Mouse (Mus musculus): ENCODE data around the gene Zdhhc5.
"Not testable (repeated sequence)": the region's sequence is repeated elsewhere in the genome, so short reads cannot be mapped to it uniquely, and the experiment has no call there.

Gene Zdhhc5

GRCm38 (mm10) chr2:84695007-84695695 lies 19.8 kb downstream of the Zdhhc5 start:
- DNase-seq (ENCODE audit: low read depth, low spot score), result no peak

DNA sequence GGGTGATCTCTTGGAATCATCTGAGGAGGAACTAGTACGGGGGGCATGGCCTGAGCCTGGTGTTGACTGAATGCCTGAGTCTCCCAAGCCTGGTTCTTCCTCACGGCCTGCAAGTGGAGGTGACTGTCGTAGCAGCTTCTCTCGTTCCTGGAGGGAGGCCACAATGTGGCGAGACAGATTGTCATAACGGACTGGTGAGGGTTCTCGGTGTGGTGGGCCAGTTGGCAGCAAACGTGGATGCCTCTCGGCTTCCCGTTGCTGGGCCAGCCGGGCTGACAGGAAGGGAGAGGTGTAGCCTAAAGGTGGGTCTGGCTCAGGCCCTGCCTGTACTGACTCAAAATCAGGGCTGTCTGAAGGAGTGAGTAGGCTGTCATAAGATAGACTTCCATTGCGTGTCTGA lies 24.9 kb downstream of the Zdhhc5 start:
- no peak for DNase-seq (ENCODE audit: low read depth, low spot score)

DNA sequence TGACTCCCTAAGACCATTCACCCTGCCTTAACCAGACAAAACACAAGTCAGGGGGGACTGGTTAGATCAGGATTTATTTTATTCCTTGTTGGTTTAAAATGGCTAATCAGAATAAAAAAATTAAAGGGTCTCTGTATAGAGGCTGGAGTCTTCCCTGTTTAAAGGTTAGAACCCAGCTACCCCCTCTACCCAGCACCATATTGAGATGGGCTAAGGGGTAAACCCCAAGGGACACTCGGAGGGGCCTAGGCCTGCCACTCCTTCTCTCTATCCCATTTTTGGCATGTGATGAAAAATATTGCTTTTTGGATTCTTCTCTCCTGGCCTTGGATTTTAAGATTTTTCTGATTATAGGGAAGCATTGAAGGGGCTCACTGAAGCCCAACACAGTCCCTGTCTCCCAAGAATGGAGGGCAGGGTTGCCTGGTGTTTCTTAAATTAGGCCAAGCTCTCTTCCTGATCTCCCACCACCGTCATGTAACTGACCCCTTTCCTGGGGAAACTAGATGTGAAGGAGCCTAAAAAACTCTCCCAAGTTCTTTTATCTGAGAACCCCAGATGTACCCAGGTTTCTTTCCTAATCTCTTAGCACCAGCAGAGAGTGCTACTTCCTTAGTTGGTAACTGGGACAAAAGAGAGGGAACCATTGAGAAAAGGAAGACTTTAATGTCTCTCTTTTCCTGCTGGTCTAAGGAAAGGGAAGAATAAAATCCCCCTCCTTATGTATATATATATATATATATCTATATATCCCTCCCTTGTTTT lies 26.7 kb downstream of the Zdhhc5 start:
- DNase-seq (ENCODE audit: low read depth, low spot score), result no peak

- DNase-seq (ENCODE audit: low read depth, low spot score), result no peak
Observed at GRCm38 (mm10) chr2:84682605-84683183, 32.3 kb downstream of the Zdhhc5 start.

GRCm38 (mm10) chr2:84679016-84679415 lies 36.0 kb downstream of the Zdhhc5 start, which contains the start of gene Tmx2:
Gene Tmx2 (minus strand): TSS chr2:84679140.
- peak; percentile 28 for DNase-seq (ENCODE audit: low read depth, low spot score)

DNA sequence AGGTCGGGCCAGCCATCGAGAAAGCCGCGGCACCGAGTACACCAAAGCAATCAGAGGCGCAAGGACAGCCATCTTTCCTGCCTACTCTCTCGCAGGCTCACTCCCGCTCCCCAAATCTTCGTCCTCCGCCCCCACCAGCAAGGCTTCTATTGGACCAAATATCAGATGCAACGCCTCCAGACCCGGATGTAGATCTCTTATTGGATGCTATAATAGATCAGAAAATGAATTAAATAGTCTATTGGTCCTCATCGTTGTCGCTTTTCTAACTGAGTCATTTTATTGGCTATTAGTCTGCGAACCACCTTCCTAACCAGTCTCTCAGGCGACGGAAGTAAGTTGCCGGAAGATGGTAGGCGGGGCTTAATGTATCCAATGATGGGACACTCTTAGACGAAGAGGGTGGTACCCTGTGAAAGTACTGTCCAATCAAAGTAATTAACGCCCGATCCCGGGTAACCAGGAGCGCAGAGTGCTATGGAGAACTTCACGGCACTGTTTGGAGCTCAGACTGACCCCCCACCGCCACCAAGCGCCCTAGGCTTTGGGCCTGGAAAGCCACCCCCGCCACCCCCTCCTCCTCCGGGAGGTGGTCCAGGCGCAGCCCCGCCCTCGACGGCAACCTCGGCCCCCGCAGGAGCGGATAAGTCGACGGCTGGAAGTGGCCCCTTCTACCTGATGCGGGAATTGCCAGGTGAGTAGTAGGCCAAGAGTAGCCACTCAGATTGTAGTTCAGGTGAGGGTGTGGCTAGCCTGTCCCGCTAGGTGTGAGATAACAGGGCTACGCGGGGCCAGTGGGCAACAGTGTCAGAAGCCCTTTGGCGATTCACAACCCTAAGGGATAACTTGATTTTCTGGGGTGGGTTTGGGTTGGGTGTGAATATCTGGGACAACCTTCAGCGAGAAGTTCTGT lies 36.8 kb downstream of the Zdhhc5 start, which contains the start of the genes Gm28635 and Med19:
Gene Gm28635, minus strand, starts transcription at position 74 of the 913 bp plus-strand sequence.
Gene Med19, plus strand, starts transcription at position 435 of the 913 bp plus-strand sequence.
- peak; percentile 98 for DNase-seq (ENCODE audit: low read depth, low spot score)

GRCm38 (mm10) chr2:84677270-84677967 lies 37.6 kb downstream of the Zdhhc5 start:
- no peak for DNase-seq (ENCODE audit: low read depth, low spot score)

- not testable (repeated sequence) for DNase-seq (ENCODE audit: low read depth, low spot score)
Observed at GRCm38 (mm10) chr2:84671535-84671934, 43.4 kb downstream of the Zdhhc5 start.

- peak; percentile 96 for DNase-seq (ENCODE audit: low read depth, low spot score)
Observed at GRCm38 (mm10) chr2:84670569-84670933, 44.4 kb downstream of the Zdhhc5 start, which contains the start of gene Selenoh. Gene Selenoh (minus strand): TSS chr2:84670770.

GRCm38 (mm10) chr2:84669828-84670568 lies 45.0 kb downstream of the Zdhhc5 start:
- DNase-seq (ENCODE audit: low read depth, low spot score), result no peak

DNA sequence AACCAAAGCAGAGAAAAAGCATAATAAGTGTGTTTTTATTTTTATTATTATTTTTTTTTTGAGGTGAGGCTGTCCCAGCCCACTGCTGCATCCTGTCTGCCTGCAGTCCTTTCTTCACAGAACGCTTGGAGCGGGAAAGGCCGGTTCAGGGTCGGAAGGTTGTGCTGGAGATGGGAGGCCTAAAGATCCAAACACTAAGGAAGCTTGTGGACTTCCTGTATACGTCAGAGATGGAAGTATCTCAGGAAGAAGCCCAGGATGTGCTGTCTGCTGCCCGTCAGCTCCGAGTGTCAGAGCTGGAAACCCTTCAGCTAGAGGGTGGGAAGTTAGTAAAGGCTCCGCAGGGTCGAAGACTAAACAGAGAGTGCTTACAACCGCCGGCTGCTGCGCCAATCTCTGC lies 48.9 kb downstream of the Zdhhc5 start:
- no peak for DNase-seq (ENCODE audit: low read depth, low spot score)

GRCm38 (mm10) chr2:84662866-84663265 lies 52.1 kb downstream of the Zdhhc5 start:
- DNase-seq (ENCODE audit: low read depth, low spot score), result peak; percentile 79

DNA sequence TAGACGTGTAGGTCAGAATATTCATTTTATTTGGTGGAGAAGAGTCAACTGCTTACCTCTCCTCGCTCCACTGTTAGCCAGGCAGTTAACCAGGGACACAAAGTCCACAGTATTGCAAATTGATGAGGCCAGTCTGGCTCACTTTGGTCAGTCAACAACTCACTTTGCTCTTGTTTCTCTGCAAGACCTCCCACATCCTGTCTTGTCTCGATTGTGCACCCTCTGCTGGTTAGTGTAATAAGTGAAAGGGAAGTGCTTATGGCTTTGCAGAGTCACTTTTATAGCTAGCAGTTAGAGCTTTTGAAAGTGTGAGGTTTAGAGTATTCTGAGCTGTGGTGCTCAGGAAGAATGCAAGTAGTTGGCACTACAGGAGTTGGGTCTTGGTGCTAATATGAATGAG lies 54.7 kb downstream of the Zdhhc5 start:
- peak; percentile 79 for DNase-seq (ENCODE audit: low read depth, low spot score)

GRCm38 (mm10) chr2:84658806-84659205 lies 56.2 kb downstream of the Zdhhc5 start, which contains the start of gene Btbd18:
Gene Btbd18 (plus strand): TSS chr2:84659079.
- DNase-seq (ENCODE audit: low read depth, low spot score), result no peak

DNA sequence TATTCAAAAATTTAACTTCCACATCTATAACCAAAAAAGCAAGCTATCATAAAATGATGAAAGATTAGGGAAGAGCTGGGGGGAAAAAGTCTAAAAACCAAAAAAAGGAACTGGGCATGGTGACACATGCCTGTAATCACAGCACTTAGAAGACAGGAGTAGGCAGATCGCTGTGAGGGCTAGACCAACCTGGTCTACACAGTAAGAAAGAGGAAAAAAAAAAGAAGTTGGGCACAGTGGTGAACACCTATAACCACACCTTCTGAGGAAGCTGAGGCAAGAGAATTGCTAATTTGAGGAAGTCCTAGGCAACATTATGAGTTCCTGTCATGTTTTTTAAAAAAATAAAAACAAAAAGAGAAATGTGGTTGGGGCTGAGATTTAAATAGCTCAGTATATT lies 59.1 kb downstream of the Zdhhc5 start:
- DNase-seq (ENCODE audit: low read depth, low spot score), result peak; percentile 68

DNA sequence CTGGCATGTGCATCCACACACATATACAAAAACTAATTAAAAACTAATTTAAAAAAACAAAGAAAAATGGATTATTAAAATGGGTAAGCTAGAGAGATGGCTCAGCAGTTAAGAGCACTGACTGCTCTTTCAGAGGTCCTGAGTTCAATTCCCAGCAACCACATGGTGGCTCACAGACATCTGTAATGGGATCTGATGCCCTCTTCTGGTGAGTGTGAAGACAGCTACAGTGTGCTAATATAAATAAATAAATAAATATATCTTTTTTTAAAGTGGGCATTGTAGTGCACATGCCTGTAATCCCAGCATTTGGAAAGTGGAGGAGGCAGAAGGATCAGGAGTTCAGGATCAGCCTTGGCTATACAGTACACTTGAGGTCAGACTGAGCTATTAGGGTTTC lies 61.6 kb downstream of the Zdhhc5 start:
- peak; percentile 28 for DNase-seq (ENCODE audit: low read depth, low spot score)

GRCm38 (mm10) chr2:84650464-84651195 lies 64.3 kb downstream of the Zdhhc5 start, which contains the start of gene Ctnnd1:
Gene Ctnnd1 (minus strand): TSS chr2:84650765.
- no peak for DNase-seq (ENCODE audit: low read depth, low spot score)

DNA sequence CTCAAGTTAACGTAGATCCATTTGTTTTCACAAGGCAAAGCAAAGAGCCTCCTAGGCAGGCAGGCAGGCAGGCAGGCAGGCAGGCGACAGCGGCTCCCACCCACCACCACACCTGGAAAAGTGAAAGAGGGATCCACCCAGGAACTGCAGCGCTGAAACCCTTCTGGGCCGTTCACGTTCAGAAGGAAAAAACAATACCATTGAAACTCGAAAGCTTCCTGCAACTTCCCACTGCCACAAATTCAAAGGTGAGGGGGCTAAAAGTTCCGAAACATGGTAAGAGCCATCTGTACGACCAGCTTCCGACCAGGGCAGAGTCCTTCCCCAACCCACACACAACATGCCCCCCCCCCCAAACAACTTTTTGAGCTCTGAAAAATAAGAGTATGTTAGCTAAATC lies 65.3 kb downstream of the Zdhhc5 start:
- DNase-seq (ENCODE audit: low read depth, low spot score), result no peak

GRCm38 (mm10) chr2:84648369-84648768 lies 66.6 kb downstream of the Zdhhc5 start:
- no peak for DNase-seq (ENCODE audit: low read depth, low spot score)

Measured in A20 (cell line).